Mouse (Mus musculus) bone marrow macrophage, adult 2 months (primary cell): ENCODE data around the gene Bmx.

Experiments used
- CTCF ChIP-seq: IDR thresholded peaks from 2 replicates; pipeline ENCODE4 v1.5.1; 2012; ENCODE audit warnings: low read depth, mild to moderate bottlenecking, low read length, moderate library complexity
- POLR2A ChIP-seq: IDR thresholded peaks from 2 replicates; pipeline ENCODE4 v1.6.1; 2012; ENCODE audit warnings: mild to moderate bottlenecking, low read depth, low read length, borderline replicate concordance

DNA sequence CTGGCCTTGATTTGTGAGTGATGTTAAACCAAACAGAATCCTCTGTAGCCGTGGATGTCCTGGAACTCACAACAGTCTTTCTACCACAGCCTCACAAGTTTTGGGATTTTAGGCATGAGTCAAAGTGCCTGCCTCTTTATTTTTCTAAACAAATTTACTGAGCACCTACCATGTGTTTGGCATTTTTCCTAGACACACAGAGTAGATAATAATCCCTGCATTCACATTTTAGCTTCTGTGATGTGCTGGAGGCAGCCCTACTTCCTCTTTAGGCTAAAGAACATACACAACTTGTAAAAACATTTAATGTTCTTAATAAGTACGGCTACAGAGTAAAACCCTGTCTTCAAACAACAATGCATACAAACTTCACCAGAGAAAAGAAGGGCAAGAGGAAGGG lies 87.0 kb downstream of the Bmx start:
- TF ChIP-seq CTCF, result no peak
- TF ChIP-seq POLR2A, result no peak
